Mouse (Mus musculus): ENCODE results near the gene Mettl21a.
"Not testable (repeated sequence)": the region's sequence is repeated elsewhere in the genome, so short reads cannot be mapped to it uniquely, and the experiment has no call there.

The Mettl21a gene

DNA sequence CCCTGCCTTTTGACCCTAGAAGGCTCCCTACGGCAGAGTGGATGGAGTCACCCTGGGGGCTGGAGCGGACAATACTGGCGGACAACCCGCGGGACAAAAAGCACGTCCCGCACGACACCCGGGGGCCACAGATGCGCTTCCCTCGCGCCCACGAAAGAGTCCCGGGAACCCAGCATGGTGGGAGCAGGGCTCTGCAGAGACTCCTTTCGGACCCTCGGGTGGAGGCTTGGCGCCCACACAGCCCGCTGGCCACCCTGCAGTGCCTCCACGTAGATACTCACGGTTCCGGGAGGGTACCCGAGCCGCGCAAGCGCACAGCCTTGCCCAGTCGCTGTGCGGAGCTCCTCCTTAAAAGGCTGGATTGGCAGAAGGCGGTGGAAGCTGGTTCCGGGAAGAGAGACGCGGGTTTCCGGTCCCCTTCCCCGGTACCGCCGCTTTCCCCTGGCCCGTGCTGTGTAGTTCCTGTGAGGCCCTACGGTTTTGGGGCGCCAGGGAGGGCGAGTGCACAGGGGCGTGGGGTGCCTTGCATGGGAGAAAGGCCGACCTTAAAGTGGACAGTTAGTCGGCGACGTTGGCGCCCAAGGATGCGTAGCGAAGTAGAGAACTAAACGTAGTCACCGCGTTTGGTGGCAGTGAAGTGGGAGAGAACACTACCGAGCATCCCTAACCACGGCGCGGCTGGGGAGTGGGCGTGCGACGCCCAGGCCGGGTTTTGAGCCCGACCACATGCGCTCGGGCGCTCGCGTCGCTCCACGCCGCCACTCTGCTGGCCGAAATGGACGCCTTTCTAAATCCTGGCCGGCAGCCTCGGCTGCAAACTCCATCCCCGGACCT is at the start of gene Mettl21a:
Gene Mettl21a (minus strand): TSS at position 362 of the 834 bp plus-strand sequence.
- DNase-seq (ENCODE audit: low spot score in 2 of 2): peak; percentile 96

DNA sequence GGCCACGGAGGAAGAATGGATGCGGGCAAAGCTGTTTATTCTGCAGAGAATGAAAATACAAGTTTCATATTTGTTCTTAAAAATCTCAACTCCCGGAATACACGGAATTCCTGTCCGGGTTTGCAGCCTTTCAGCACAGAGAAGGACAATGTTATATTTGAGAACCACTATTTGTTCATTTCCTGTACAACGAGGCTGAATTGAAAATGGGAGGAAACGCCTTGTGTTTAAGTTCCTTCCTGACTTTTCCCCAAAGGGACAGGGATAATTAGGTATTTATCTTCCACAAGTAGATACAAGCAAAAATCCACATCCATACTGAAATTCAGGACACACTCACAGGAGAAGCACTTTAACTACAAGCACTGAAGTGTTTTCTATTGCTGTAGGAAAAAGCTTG is 41.8 kb upstream of the Mettl21a start:
- no peak for DNase-seq (ENCODE audit: low spot score in 2 of 2)

DNA sequence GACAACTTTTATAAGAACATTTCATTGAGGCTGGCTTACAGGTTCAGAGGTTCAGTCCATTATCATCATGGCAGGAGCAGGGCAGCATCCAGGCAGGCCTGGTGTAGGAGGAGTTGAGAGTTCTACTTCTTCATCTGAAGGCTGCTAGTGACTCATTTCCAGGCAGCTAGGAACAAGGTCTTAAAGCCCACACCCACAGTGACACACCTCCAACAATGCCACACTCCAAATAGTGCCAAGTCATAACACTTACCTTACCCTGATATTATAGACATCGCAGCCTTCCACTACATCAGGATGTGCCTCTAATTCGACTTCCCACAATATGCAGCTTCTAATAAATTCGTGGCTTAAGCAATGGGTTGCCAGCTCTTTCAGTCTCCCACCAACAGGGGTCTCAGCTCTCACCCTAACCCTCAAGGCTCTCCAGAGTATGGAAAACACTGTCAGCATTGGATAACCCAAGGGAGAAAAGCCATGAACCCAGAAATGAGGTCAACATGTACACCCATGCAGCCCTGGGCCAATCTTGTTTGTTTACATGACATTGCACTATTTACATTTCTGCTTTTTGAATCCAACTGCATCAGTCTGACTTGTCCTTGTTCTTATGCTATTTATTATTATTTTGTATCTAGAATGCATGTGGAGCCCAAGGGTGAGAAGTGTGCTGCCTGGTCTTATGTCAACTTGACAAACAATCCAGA is 39.5 kb upstream of the Mettl21a start:
- DNase-seq (ENCODE audit: low spot score in 2 of 2): no peak

DNA sequence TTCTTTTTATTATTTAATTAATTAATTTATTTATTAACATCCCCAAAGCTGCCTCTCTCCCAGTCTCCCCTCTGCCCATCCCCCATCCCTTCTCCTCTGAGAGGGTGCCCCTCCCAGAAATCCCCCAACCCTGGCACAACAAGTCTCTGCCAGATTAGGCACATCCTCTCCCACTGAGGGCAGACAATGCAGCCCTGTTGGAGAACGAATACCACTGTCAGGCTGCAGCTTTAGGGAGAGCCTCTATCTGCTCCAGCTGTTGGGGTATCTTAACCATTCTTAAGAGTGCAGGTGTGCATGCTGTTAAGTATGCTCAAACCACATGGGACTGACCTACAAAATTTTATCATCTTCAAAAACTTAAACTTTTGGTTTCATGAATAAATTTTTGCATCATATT is 38.4 kb upstream of the Mettl21a start:
- no peak for DNase-seq (ENCODE audit: low spot score in 2 of 2)

DNA sequence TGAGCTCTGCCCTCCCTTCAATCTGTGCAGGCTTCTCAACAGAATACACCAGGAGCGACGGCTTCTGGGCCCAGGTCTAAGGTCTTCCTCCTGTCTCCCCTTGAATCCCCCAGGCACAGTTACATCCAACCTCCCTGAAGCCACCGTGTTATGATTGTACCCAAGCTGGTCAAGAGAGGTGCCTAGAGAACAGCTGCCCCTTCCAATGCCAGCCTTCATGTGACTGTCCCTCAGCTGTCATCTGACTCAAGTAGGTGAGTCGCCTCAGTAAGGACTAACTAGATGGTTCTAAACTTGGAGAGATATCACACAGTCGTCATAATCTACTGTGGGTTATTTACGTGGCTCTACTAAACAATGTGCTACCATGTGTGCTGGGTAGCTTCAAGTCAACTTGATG is 36.7 kb upstream of the Mettl21a start:
- DNase-seq (ENCODE audit: low spot score in 2 of 2): no peak

DNA sequence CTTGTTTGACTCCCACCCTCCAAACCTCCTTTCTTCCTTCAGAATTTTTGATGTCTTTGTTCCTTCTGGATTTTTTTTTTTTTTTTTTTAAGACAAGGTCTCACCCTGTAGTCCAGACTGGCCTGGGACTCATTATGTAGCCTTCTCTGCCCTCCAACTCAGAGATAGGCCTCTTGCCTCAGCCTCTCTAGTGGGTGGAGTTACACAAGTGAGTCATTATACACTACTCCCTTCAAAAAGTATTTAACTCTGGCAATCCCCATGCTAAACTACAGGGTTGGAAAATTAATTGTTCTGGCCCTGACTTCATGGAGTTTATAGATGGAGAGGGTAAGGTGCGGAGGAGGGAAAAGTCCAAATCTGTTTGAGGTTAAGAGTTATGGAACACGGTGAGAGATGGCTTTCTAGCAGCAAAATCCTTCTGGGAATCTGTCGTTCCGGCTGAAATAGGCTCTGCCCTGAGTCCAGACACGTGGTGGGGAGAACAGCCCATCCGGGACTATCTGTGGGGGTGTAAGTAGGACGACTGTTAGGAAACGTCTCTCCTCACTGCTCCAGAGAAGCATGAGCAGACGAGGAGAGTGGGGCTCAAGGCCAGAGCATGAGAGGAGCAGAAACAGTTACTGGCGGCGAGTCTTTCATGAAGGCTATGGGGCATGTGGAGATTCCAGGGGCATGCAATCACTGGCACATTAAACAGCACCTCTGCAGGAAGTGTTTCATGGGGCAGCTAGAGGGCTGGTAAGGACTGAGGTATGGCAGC is 32.5 kb upstream of the Mettl21a start:
- no peak for DNase-seq (ENCODE audit: low spot score in 2 of 2)

DNA sequence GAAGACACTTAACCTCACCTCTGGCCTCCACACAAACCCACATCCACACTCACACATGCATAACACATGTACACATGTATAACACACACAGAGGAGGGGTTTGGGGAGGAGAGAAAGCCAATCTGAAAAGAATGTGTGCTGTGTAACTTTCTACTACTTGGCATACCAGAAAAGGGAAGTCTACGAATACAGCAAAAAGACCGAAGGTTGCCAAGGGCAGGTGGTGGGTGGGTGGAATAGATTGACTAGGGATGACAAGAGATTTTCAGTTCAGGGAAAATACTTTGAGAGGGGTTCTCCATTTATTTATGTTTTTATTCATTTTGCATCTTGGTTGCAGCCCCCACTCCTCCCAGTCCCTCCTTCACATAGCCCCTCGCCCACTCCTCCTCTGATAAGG is 27.5 kb upstream of the Mettl21a start:
- no peak for DNase-seq (ENCODE audit: low spot score in 2 of 2)

DNA sequence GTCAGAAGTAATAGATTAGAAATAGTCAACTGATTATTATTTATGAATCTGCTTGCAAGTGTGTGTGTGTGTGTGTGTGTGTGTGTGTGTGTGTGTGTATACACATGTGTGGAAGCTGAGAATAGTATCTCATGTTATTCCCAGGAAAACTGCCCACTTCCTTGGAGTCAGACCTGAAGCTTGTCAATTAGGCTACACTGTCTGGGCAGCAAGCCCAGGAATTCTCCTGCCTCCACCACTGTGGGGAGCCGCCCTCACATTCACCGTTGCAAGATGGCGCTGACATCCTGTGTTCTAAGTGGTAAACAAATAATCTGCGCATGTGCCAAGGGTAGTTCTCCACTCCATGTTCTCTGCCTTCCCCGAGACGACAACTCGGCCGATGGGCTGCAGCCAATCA is 25.5 kb upstream of the Mettl21a start:
- not testable (repeated sequence) for DNase-seq (ENCODE audit: low spot score in 2 of 2)

DNA sequence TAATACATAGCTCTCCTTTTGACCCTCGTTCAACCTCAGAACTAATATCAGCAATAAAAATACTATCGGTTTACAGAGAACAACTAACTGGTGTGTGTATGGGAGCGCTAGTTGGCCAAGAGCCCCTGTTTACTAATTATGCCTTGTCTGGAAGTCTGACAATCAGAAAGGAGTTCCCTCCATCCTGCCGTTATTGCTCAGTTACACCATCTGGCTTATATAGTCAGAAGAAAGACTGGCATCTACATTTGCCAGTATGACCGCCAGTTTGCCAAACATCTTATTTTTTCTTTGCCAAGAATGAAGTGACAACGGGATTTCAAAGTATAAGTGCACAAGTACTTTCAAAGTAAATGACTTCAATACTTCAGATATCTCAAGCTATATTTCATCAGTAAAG is 24.0 kb upstream of the Mettl21a start:
- DNase-seq (ENCODE audit: low spot score in 2 of 2): no peak

DNA sequence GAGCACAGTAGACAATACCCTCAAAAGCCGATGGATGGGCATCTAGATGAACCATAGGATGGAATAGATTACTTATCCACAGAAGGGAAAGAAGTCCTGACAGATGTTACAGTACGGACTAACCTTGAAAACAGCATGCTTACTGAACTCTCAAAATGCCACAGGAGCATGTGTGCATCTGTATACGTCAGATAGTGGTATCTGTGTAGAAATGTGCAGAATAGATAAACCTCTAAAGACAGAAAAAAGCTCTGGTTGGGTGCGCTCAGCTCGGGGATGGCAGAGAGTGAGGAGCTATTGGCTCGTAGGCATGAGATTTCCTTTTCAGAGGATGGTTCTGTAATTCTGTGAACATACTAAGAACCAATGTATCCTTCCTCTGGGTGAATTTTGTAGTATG is 22.2 kb upstream of the Mettl21a start:
- no peak for DNase-seq (ENCODE audit: low spot score in 2 of 2)

DNA sequence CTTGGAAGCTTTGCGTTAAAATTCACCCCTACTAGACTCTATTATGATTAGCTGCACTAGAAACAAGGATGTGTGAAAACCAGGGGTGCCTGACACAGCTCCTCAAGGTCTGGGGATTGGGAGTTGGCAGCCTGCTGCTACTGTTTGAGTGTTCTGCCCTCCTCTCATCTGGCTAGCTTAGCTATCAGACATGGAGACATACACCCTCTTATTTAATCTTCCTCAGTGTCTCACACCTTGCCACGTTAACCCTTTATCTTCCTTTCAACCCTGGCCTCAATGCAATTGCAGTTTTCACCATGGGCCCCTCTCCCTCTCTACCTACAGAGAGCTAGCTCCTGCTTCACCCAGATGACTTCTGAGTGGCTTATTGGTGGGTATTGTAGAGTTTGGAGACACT is 18.6 kb upstream of the Mettl21a start:
- DNase-seq (ENCODE audit: low spot score in 2 of 2): no peak

DNA sequence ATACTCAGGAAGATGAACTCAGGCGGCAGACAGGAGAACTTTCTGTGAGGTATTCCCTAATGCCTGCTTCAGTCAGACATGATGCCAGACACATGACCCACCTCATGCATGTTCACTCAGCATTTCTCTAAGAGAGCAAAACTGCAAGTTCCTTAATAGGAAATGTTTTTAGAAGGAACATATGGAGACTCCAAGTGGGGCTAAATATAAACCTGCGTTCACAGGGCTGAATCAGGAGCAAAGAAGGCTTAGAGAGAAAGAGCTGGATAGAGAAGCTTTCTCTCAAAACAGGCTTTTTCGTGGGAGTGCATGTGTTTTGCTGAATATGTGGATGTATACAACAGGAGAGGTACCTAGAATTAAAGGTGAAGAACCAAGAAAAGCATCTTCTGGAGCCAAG is 16.2 kb upstream of the Mettl21a start:
- peak in 1 of 2 experiments; percentile 57 for DNase-seq (ENCODE audit: low spot score in 2 of 2)

DNA sequence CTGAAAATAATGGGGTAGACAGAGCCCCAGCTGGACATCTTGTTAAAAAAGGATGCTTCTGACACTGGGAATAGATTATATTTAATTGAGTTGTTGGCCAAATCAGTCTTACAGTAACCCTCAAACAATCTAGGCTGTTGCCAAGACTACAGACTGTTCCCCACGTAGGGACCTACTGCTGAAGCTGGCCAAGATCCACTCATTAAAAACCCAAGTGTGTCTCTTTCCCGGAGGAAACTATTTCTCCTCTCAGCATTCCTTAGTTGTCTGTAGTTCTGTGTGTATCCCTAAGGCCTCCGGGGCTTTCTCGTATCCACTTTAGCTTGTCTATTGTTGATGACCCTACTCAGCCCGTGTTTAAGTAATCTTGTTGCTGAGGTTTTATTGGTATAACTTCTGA is 14.5 kb upstream of the Mettl21a start:
- no peak for DNase-seq (ENCODE audit: low spot score in 2 of 2)

DNA sequence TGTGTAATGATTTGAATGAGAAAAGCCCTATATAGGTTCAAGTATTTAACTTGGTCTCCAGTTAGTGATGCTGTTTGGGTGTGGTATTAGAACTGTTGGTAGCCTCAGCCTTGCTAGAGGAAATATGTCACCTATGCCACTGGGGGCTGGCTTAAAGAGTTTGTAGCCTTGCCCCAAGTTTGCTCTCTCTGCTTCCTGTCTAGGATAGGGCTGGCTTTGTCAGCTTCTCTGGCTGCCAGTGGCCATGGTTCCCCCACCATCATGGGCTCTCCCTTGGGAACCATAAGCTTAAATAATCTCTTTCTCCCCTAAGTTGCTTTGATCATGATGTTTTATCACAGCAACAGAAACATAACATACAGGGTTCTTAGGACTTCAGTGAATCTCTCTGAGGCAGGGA is 8.2 kb upstream of the Mettl21a start:
- no peak for DNase-seq (ENCODE audit: low spot score in 2 of 2)

DNA sequence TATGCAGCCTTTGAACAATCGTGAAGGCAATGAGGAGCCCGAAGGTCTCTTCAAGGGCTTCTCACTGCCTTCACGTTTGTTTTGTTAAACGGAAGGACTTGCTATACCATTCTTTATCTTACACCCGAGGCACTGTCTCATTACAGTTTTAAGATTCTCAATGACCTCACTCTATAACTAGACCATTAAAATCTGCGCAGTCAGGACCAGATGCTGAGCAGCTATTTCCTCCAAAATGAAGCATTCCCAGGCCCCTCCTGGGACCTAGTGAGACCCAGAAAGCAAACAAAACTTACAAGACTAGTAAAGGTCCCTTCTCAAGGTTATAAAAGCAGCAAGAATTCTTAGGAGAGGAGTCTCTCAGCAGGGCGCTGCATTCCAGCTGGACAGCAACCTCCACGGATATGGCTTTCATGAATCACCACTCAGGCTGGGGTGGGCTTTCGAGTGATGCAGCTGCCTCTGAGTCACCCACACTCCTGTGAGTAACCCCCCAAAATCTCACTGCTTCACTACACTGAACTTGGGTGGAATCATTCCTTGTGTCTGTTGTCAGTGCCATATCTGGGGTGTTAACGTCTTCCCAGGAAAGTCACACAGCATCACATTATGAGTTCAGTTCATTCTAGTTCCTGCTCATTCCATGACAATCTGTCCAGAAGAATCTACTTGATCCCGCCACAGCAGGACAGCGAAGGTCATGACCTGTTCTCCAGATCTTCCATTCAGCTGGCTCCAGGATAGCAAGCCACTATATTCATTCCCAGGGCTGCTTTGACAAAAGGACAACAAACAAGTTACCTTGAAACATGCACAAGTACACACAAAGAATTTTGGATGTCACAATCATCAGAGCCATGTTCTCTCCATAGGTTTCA is 6.8 kb upstream of the Mettl21a start:
- no peak for DNase-seq (ENCODE audit: low spot score in 2 of 2)

DNA sequence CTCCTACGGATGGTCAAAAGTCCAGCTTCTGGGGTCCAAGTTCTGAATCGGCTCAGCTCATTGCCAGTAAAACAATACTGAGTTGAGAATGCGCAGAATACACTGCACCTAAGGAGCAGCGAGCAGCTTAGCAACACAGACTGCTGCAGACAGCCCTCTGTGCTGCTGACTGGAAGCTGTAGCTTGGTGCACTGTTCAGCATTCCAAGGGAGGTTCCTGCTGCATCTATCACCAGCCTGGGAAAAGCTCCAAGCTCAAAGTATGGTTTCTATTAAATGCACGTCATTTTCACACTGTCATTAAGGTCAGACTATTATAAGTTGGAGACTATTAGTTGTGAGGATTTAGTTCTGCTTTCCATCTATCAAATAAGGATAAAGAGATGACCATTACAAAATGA is 4.1 kb upstream of the Mettl21a start:
- peak in 1 of 2 experiments; percentile 45 for DNase-seq (ENCODE audit: low spot score in 2 of 2)

DNA sequence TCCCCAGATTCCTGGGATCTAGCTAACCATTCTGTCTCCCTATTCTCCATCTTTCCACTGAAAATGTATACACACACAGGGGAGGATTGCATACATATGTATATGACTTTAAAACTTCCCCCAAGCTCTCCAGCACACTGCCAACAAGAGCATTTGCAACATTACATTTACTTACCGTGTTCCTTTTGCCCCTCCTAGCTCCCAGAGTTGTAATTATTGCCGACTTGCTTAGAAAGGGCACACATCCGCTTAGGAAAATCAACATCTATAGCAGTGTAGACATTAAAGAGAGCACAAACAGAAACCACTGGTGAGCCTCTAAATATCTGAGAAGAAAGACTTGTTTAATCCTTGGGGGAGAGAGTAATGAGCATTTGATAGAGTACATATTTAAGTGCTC is 1.2 kb upstream of the Mettl21a start:
- DNase-seq (ENCODE audit: low spot score in 2 of 2): no peak

DNA sequence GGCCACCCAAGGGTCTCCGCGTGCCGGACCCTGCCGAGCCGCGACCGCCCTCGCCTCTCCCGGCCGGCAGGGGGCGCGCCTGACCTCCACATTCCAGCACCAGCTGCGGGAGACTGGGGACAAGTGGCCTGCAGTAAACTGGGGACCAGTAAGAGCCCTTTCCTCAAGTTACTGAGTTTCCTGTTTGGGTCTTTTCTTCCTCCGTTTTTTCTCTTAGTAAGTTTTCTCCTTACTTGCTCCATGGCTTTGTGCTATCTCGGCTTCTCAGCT is 608 bp upstream of the Mettl21a start:
- DNase-seq (ENCODE audit: low spot score in 2 of 2): peak; percentile 88 to 91

DNA sequence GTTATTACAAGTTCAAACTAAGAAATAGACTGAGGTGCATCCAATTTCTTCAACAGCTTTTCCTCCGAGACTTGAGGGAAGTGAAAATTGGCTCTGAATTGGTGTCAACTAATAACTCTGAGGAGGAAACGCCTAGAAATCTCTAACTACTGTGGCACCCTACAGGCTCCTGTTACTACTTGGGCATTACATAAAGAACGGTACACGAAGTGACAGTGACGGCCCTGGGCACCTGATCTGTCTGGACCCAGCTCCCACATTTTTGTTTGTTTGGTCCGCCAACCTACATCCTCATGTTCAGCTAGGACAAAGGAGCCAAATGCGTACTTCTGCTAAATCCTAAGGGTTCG is 536 bp downstream of the Mettl21a start:
- no peak for DNase-seq (ENCODE audit: low spot score in 2 of 2)

DNA sequence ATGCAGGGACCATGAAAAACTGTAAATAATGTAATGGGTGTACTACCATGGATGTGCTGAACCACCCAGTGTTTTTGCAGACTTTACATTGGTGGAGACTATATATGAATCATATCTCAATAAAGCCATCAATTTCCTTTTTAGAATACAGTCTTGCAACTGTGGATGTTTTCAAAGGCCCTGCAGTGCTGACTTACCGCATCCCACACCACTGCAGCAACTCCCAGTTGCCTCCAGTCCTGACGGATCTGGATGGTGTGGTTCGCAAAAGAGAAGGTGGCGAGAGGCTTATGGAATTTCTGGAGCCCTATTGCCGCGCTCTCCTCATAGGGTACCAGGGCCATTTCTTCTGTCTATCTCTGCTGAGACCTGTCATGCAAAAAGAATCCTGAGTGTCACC is 966 bp downstream of the Mettl21a start:
- no peak for DNase-seq (ENCODE audit: low spot score in 2 of 2)

DNA sequence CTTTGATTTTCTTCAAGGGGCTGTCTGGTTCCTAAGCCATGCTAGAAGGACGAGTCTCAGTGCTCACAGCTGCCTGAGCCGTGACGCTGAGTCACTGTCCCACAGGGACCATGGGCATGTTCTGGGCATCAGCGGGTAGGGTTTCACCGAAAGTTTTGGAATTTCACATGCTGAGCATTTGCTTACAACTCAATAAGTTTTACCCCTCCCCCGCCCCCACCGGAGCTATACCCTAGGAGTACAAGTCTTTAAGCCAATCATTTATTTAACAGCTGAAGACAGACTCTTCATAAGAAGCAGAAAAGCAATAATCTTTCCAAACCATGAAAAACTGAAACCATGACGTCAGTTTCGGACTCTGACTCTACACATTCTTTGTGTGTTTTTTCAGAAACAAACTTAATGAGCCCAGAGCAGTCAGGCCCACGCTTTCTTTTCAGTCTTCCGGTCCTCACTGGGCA is 1.5 kb downstream of the Mettl21a start:
- no peak for DNase-seq (ENCODE audit: low spot score in 2 of 2)

DNA sequence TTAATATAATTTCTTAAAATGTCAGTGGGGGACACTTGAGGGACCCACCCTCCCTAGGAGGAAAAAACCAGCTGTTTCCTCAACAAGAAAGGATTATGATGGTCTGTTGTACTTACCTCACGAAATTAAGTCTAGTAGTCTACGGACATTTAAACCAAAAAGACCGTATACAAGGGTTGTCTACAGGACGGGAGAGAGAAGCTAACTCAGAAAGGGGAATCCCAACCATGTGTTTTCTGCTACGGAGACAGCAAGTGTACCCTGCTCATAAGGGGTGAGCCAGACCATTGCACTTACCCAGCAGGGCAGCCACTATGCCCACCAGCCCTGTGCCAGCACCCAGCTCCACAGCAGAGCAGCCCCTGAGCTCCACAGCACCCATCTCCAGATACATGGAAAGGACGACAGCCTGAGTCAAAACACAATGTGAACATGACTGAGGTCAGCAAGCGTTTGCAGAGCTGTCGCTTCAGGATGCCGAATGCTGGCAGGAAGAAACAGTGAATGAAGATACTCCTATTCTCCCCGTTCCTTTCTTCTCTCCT is 2.2 kb downstream of the Mettl21a start:
- no peak for DNase-seq (ENCODE audit: low spot score in 2 of 2)
